Mouse (Mus musculus) heart, postnatal 25 days (tissue): ENCODE measurements at regions not wholly inside any gene's neighbourhood (a gene's known extent, or its start where the extent isn't known, plus 50 kb on each side); places are given as distances from the start of the nearest gene placed in this dataset.

Source experiments
- DNase-seq: peaks from one replicate; pipeline ENCODE4 v3.0.0; 2022; ENCODE audit warnings: low spot score
- intact Hi-C: fragments of 180-260 bp; cut with DNase I; formaldehyde crosslinking; loops from one replicate; pipeline ENCODE4 v1.15.1; 2025

DNA sequence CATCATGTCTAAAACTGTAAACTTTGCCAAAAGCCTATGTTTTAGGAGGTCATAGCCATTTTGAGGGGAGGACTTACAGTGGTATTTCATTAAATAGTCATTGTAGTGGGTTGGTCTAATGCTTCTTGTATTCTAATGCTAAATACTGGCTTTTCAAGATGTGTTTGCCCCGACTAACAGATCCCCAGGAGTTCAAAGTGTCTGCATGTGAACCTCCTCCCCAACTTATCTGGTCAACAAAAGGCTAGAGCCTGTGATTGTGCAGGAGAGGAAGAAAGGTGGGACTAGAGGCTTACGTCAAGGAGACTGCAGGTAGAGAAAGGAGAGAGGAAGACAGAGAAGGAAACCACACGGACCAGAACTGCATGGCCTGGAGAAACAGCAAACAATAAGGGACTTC, 198.9 kb upstream of the Igfbp3 start:
- intact Hi-C loops, result no loop called here
- no peak for DNase-seq

DNA sequence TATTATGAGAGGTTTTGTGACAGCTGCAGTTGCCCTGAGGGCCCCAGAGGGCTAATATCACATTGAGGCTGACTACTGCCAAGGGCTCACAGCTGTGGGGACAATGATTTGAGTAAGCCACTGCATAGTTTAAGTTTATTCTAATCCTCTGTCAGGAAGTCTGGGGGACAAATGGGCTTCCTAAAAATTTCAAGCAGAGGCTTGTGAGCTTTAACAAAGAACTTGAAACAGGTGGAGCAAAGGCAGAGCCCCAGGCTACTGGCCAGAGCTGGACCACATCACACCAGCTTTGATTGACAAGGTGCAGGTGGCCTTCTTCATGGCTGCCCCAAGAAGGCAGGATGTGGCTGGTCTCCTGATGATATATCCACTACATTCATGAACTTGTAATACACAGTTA, 195.3 kb upstream of the Igfbp3 start:
- intact Hi-C loops, result no loop called here
- DNase-seq, result no peak

DNA sequence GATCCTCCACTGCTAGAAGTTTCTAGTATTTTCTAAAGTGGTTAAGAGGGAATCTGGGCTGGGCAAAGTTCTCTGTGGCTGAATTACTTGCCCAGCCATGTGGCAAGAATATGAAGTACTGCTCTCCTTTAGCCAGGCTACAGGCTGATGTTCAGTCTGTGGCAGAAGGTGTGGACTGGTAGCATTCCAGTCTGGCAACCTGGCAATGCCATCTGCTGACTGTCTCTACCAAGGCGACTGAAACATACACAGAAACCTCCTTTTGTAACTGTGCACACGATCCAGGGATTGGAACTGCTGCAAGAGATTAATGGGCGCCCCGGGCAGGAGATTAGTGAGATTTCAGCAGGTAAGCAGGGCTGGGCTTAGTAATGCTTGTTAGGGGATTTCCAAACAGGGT, 190.9 kb upstream of the Igfbp3 start:
- intact Hi-C loops, result no loop called here

DNA sequence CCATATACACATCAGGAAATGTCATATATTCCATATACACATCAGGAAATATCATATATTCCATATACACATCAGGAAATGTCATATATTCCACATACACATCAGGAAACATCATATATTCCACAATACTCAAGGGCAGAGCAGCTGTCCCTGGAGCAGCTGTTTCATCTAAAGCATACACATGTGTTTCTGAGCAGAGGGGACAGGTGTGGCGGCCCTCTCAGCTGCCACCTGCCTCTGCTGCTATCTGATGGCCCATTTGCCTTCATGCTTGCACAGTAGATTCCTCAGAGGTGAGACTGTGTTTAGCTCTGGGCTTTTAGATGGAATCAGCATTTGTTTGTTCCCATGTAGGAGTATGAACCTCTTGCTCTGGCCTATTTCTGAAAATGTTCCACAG, 158.1 kb upstream of the Igfbp3 start:
- intact Hi-C loops, result no loop called here
- no peak for DNase-seq

More for the DNA sequence above, 190.9 kb upstream of the Igfbp3 start:
- DNase-seq, result no peak

DNA sequence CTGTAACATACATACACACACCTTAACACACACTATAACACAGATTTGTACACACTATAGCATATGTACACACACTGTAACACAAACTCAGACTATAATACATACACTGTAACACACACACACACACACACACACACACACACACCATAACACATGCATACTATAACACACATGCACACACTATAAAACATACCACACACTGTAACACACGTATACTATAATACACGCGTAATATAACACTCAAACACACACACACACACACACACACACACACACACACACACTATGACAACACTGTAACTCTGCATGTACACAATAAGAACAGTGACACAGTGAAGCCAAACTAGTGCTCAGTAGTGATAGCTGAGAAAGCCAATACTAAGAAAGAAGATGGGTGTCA, 147.7 kb upstream of the Igfbp3 start:
- DNase-seq, result no peak
- intact Hi-C loops, result no loop called here

DNA sequence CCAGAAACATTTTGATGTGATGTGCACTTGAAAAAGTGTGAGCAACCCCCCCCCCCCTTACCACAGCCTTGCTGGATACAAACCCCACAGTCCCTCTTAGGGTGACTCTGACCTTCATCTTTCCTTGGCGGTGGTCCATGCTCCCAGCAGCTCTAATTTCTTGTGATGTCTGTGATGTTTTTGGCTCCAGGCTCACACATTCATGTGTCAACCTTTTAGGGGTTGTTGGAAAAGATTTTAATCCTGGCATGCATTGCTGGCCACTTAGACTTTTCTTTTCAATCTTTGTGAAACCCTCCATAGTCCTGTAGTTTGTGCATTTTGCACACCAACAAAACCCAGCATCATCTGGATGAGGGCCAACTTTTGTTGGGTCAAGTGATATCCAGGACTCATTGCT, 134.9 kb upstream of the Igfbp3 start:
- no peak for DNase-seq
- intact Hi-C loops, result no loop called here

DNA sequence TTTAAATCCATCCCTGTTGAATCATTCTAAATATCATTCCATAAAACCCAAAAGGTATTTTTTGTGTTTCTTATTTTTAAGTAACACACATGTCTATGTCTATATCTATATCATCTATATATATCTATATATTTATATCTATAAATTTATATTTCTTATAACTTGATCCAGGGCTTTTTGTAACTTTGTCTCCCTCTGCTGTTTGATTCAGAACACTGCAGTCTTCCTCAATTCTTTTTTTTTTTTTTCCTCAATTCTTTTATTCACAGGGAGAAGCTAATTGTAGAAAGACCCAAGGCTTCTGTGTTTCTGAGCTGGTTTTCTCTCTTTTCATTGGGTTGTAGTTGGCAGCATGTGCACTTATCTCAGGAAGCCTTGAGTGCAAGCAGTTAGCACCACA, 124.1 kb upstream of the Igfbp3 start:
- intact Hi-C loops, result loop anchor here (10.0 kb wide), 1 partner anchor 123 kb away; the partner anchor contains the start of gene Igfbp3
- no peak for DNase-seq

DNA sequence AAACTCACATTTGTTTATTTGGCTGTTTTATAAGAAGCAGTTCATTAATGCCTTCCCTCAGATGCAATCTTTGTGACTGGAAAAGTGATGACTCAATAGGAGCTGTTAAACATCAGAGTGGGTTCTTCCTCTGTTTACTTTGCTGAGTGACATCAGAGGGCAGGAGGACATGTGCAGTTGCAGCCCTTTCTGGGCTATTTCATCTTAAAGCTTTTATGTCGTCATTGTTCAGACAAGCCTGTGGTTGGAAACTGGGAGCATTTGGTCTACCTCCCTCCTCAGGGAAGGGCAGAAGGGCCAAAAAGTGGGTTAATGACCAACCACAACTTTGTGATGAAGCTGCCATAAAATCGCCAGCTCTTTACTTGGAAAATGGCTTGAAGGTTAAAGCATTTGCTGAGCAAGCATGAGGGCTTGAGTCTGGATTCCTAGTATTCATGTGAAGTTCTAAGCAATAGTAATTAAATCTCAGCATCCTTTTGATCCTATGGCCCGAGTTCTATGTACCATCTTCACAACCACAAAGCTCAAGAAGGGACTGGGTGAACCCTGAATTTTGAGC, 103.8 kb upstream of the Igfbp3 start:
- intact Hi-C loops, result no loop called here
- DNase-seq, result no peak

DNA sequence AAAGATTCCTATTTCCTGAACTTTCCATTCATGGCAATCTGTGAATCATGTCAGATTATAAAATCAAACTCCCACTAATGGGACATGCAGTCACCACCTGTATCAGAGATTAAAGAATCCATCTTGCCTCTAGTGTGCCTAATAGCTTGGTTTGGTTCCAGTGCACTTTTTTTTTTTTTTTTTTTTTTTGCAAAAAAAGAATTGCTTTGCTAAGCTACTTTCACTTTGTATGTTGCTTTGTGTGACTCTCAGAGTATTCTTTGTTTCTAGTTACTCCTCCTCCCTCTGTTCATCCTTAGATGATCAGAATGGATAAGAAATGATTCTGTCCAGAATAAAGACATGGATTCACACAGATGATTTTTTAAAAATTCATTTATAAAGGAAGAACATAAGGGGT, 82.5 kb upstream of the Igfbp3 start:
- DNase-seq, result no peak
- intact Hi-C loops, result loop anchor here (10.0 kb wide), 1 partner anchor 1691 kb away; no protein-coding TSS in a partner anchor

DNA sequence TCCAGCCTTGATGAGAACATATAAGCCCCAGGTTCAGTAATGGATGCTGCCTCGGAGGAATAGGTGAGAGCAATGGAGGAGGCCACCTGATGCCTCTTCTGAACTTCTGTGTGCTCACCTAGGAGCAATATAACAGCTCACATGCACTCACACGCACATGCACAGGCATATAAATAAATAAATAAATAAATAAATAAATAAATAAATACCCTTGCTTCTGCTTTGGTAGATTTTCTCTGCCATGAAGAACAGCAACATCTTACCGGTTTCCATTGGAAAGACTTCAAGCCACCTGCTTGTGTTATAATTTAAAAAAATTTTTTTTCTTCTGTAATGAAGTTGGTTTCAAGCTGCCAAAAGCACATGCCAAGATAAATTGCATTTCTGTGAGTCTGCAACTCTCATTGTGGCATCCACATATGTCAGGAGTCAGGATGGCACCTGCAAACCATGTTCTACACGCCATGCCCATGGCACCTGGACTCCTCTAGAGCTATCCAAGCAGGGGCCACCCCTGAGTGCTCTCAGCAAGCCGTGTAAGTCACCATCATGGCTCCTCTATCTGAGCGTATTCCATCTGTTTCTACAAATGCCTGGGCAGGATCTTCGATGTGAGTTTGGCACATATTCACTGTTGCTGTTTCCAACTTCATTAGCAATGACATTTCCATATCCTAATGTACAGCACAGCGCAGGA, 75.7 kb upstream of the Igfbp3 start:
- DNase-seq, result no peak
- intact Hi-C loops, result no loop called here

DNA sequence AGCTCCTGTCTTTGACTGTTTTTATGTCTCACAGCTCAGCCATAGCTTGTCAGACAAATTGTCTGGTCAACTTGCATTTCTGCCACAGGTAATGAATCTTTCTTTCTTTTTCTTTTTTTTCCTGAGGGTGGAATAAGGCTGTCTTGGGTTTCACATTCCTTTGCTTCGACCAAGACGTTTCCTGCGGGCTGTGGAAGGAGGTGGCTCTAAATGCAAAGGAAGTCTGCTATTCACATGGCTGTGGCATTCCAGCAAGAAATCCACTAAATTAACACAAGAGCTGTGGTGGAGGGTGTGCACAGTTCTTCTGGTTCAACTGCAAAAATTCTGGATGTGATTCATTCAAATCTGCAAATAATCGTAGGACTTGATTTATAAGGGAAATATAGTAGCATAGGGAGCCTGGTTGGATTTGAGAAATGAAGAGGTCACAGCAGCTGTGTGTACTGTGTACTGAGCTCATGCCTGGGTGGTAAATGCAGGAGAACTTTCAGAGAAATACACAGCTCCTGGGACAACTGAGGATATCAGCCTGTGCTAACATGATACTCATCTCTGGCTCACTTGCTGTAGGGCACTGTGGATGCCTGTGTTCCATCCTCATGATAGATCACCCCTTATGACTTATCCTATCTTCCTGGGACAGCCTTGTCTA, 71.2 kb upstream of the Igfbp3 start:
- intact Hi-C loops, result loop anchor here (5.0 kb wide), 1 partner anchor 282 kb away; no protein-coding TSS in a partner anchor
- DNase-seq, result no peak

DNA sequence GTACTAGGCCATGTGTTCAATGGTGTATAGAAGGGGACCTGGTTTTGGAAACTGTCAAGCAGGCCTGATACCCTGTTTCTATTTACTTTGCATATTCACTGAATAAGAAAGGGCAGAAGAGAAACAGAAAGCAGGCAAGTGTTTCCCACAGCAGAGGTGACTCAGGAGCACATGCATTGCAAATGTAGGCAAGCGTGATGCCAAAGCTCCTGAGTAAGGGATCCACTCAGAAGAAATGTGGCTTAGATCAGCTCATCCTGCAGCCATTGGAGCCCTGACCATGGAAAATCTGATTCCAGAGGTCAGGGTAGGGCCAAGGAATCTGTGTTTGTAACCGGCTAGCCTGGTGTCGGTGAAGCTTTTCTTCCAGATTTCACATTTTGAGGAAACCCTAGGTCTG, 69.3 kb upstream of the Igfbp3 start:
- intact Hi-C loops, result loop anchor here (5.0 kb wide), 1 partner anchor 284 kb away; no protein-coding TSS in a partner anchor
- no peak for DNase-seq

DNA sequence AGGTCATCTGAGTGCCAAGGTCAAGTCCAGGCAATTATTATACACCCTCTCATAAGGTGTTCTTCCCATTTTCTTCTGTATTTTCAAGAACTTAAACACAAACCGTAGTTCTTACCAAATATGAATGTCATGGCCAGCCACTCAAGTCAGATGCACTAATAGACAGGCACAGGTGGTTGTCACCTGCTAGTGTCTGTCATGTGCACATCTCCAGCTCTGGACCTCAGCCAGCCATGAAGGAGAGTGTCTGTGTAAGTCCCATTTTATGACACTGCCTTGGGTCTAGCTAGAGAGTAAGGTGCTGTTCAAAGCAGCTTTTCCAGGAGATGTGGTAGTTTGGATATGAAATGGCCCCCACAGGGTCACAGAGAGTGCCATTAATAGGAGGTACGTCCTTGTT, 68.5 kb upstream of the Igfbp3 start:
- DNase-seq, result no peak
- intact Hi-C loops, result loop anchor here (5.0 kb wide), 1 partner anchor 285 kb away; no protein-coding TSS in a partner anchor

DNA sequence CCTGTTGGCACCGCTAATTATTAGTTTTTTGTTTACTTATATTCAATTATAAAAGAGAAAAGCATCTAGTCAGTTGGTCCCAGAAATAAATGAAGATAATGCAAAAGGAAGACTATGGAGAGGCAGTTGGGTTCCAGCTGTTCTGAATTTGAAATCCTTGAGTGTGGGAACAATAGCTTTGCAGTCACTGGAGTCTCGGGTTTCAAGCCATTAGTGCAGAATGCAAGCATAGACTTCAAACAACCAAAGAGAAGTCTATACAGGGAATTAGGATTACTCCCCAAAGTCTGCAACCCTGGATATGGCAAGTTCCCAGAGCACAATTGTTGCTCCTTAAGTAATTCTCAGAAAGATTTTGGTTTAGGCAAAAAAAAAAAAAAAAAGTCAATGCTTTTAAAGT, 67.9 kb upstream of the Igfbp3 start:
- no peak for DNase-seq
- intact Hi-C loops, result loop anchor here (5.0 kb wide), 1 partner anchor 286 kb away; no protein-coding TSS in a partner anchor

DNA sequence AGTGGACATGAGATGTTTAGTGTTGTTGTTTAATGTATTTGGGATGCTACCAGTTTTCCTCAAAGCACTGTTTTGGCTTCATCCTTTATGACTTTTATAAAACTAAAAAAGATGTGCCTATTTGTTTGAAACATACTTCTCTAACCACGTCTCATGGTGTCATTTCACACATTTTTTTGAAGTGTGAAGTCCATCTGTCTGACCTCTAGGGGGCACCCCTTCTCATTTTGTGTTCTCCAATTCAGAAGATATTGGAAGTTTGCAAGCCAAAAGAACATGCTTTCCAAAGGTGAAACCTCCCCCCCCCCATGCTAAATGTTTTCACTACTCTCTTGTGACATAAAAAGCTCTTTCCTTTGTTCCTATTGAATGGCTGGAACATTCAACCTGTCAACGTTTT, 66.2 kb upstream of the Igfbp3 start:
- intact Hi-C loops, result loop anchor here (5.0 kb wide), 1 partner anchor 287 kb away; no protein-coding TSS in a partner anchor
- no peak for DNase-seq

DNA sequence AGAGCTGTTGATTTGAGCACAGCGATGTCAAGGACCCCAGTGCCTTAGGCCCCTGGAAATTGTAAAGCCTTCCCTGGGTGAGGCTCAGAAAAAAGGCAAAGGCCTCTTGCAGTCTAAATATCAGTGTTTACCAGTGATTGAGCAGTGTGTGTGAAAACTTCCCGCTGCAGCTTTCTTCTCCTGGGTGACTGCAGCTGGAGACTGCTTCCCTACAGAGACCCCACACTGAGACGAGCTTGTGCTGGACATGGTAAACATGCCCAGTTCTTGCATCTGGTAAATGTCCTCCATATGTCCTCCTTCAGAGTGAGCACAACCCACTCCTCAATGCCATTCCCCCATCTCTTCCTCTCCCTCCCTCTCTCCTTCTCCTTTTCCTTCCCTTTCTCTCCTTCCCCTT, 58.8 kb upstream of the Igfbp3 start:
- no peak for DNase-seq
- intact Hi-C loops, result no loop called here

DNA sequence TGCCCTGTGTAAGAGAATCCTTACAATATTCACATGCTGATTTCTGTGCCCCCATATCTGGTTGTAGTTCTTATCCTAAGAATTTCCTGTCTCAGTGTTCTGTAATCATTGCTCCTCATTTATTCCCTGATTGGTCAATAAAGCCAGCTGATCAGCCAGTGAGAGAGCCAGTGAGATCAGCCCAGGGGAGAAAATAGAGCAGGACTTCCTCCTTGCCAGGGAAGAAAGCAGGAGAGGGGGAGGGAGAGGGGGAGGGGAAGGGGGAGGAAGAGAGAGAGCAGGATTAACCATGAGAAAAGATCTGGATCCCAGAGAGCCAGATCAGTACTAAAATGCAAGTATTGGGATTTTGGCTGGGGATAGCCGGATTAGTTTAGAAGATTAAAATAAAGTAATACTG, 57.2 kb upstream of the Igfbp3 start:
- intact Hi-C loops, result no loop called here
- no peak for DNase-seq

DNA sequence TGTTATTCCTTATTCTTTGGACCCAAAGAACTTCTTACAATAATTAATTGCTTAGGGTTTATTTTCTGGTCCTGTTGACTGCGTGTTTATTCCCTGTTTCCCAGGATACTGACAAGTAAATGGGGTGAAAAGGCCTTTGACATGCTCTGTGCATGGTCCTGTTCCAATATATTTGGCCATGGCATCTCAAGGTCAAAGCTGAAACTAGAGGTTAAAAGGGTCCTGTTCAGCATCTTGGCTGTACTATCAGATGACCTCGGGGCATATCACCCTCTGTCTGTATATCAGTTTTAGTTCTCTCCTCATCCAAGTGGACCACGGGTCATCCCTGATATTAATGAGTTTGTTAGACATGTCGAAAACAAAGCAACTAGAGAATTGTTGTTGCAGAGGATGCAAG, 50.2 kb upstream of the Igfbp3 start:
- intact Hi-C loops, result no loop called here
- DNase-seq, result no peak
